Mouse (Mus musculus) adrenal gland, adult 8-10 months (tissue): ENCODE measurements around the gene Tmem88b. TPM values are rescaled to one million over a fixed set of nuclear protein-coding genes. Genes with fewer than 3 reads are reported as not detected.
"Not testable (repeated sequence)": the region's sequence is repeated elsewhere in the genome, so short reads cannot be mapped to it uniquely, and the experiment has no call there.

ENCODE experiments used
- DNase-seq: peaks from one replicate; pipeline ENCODE4 v3.0.0; 2022
- total RNA-seq, 4 experiments: library from RNA; stranded (reverse); gene quantifications; 2 replicates each; pipeline ENCODE4 v1.2.4; 2022

The Tmem88b gene
- total RNA-seq, result 1 to 10 TPM in 1 of 4 experiments, under 1 TPM in 3; 0.17 to 1.0 (median 0.62) TPM

GRCm38 (mm10) chr4:155785819-155786218 is at the start of gene Tmem88b:
Gene Tmem88b (minus strand): TSS chr4:155785874.
- DNase-seq, result no peak

DNA sequence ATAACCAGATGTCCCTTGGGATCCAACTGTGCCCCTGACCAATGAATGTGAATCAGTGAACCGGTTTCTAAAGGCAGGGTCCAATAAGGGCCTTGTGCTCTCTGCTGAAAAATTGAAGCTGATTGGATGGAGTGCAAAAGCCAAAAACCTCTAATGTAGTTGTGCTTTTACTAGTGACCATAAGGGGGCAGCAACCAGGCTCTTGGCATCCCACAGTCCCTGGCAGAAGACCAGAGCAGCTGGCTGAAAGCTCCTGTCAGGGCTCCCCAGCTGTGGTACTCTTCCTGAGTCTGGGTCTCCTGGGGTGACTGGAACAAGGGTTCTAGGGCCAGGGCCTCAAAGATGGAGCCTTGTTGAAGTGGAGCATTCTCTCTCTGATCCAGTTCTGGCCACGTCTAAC is 48.2 kb upstream of the Tmem88b start:
- DNase-seq, result peak; percentile 72

DNA sequence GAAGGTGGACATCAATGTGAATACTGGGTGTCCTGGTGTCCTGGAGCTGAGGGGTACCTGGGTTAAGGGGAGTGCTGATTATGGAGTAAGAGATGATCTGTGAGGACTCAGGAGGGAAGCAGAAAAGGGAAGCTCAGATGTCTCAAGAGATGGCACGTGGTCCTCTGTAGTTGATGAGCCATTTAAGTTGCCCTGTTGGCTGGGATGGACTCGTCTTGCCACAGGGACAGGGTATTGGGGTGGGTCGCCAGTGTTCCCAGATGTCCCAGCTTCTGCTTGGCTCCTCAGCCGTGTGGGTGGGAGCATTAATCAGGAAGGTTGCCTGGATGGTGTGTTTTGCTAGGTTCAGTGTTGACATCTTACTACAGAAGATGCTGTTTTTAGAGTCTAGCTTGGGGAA is 47.6 kb upstream of the Tmem88b start:
- DNase-seq, result no peak

DNA sequence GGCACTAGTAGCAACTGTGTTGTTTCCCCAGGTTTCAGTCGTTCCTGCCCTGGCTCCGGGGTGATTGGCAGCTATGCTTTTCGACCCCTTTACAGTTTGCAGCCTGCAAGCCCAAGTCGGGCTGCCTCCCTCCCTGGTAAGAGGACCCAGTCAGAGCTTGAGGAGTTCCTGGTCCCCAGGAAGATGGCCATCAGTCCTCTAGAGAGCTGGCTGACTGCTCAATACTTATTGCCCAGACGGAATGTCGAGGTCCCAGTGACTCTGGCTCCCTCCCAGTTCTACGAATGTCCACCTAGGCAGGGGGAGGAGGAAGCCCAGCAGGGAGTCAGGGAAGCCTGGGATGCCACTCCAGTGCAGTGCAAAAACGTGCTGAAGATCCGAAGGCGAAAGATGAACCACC is 46.6 kb upstream of the Tmem88b start:
- DNase-seq, result no peak

DNA sequence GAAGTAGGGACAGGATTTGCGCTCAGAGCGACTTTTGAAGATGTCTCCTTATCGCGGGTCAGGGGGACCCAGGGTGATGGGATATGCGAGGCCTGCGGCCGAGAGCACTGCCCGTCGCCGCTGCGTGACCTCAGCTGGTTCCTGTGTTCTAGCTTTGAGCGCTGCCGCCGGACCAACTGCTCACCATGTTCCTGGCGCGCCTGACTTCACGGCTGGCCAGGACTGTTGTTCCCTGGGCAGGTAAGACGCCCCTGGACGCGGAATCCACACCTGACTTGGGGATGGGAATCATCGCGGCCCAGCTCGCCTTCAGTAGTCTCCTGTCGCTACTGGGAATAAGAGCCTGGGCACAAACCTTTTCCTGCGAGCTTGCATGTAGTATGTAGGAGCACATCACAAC is 46.2 kb upstream of the Tmem88b start:
- DNase-seq, result no peak

- peak; percentile 92 for DNase-seq
Observed at GRCm38 (mm10) chr4:155831205-155831766, 45.6 kb upstream of the Tmem88b start, which contains the start of gene Aurkaip1. Gene Aurkaip1 (plus strand): TSS chr4:155831272.

GRCm38 (mm10) chr4:155830596-155830995 is 44.9 kb upstream of the Tmem88b start:
- DNase-seq, result no peak

GRCm38 (mm10) chr4:155829866-155830265 is 44.2 kb upstream of the Tmem88b start:
- DNase-seq, result no peak

DNA sequence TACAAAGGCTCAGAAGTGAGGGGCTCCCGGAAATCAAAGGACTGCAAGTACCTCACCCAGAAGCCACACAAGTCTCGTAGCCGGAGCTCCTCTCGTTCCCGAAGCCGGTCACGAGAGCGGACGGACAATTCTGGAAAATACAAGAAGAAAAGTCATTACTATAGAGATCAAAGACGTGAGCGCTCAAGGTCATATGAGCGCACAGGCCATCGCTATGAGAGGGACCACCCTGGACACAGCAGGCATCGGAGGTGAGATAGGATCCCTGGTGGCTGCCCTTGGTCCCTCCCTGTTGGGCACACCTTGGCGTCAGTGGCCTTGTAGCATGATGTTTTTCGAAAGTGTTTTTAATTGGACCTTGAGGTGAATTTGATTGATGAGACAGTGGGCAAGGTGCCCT is 37.8 kb upstream of the Tmem88b start:
- peak; percentile 42 for DNase-seq

GRCm38 (mm10) chr4:155821025-155821424 is 35.4 kb upstream of the Tmem88b start:
- DNase-seq, result no peak

DNA sequence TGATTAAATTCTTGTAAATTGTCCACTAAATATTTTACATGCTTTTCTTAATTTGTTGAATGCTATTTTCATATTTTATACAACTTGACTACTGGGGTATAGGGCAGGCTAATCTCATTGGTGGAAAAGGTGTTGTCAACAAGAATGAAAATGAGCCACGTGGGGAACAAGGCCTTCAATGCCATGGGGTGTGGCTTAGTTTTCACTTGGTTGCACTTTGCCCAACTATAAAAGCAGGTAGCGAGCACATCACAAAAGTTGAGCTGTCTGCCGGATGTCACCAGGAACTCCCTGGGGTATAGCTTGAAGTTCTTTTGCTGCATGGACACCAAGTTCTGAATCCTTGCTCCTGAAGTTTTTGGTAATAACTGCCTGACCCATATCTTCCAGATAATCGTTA is 31.9 kb upstream of the Tmem88b start:
- DNase-seq, result no peak

DNA sequence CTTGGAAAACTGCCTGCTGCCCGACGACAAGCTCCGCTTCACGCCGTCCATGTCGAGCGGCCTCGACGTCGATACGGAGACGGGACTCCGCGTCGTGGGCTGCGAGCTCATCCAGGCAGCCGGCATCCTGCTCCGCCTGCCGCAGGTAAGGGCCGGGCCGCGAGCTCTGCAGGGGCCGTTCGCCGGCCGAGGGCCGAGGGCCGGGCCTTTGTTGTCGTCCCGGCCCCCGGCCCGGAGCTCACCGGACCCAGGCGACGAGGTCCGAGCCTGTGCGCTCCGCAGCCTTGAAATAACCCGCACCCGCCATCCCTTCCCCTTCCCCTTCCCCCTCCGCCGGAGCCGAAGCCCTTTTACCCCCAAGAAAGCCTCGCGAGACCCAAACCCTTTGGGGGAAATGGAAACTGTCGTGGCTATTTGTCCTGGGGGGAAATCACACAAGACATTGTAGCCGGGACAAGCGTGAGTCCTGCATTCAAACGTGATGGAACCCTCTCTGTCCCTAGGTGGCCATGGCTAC is 27.0 kb upstream of the Tmem88b start:
- peak; percentile 36 for DNase-seq

DNA sequence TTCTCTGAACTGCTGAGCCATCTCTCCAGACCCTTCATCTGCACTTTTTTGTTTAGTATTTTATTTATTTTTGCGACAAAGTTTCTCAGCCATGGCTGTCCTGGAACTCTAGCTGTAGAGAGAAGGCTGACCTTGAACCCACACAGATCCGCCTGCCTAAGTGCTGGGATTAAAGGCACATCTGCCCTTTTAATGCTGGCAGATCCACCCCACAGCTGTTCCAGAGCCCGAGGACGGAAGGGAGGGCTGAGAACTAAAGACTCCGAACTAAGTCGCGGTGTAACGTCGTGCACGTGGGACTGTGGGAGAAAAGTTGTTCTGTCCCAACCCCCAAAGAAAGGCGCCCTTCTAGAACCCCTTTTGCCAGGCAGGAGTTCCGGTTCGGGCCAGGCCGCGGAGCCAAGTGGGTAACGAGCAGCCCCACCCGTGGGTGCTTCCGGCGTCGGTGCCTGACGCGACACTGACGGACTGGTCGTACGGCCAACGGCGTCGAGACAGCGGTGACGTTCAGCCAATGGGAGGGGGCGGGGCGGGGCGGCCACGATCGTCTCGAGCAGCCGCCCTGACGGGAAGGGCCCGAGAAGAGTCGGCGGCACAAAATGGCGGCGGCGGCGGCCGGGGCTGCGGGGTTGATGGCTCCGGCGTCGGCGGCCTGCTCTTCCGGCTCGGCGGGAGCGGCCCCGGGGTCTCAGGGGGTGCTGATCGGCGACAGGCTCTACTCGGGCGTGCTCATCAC is 26.4 kb upstream of the Tmem88b start, which contains the start of gene Ccnl2:
Gene Ccnl2, plus strand, starts transcription at position 561 of the 736 bp plus-strand sequence.
- peak; percentile 94 for DNase-seq

DNA sequence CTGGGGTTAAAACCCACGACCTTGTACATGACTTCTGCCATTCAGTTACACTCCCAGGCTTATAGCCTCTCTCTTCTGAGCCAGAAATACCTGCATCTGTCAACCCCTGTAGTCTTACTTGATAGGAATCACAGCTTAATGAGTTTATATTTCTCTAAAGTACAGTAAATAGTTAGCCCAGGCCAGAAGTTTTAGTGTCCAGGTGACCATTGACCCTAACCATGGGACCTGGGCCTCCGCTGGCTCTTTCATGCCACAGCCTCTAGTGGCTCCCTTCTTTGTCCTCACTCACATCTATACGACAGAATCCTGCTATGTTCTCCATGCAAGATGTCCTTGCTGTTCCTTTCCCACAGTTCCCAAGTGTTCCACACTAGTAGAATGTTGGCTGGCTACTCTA is 22.2 kb upstream of the Tmem88b start:
- DNase-seq, result no peak

GRCm38 (mm10) chr4:155803340-155804041 is 17.8 kb upstream of the Tmem88b start:
- peak; percentile 92 for DNase-seq

- no peak for DNase-seq
Observed at GRCm38 (mm10) chr4:155802741-155803339, 17.2 kb upstream of the Tmem88b start, which contains the start of gene Mrpl20. Gene Mrpl20 (plus strand): TSS chr4:155802878.

DNA sequence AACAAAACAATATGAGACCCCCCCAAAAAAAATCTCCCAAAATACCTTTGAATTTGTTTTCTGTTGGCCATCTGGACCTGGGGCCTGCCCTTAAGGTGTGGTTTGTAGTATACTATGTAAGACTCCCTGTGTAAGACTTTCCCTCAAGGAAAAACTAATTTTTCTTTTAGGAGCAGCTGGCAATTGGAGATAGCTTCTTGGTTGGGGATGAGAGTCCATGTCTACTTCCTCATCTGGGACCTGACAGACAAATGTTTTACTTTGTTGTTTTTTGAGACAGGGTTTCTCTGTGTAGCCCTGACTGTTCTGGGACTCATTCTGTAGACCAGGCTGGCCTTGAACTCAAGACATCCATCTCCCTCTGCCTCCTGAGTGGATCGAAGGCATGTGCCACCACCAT is 16.4 kb upstream of the Tmem88b start:
- DNase-seq, result no peak

GRCm38 (mm10) chr4:155793730-155794129 is 8.1 kb upstream of the Tmem88b start:
- DNase-seq, result no peak

DNA sequence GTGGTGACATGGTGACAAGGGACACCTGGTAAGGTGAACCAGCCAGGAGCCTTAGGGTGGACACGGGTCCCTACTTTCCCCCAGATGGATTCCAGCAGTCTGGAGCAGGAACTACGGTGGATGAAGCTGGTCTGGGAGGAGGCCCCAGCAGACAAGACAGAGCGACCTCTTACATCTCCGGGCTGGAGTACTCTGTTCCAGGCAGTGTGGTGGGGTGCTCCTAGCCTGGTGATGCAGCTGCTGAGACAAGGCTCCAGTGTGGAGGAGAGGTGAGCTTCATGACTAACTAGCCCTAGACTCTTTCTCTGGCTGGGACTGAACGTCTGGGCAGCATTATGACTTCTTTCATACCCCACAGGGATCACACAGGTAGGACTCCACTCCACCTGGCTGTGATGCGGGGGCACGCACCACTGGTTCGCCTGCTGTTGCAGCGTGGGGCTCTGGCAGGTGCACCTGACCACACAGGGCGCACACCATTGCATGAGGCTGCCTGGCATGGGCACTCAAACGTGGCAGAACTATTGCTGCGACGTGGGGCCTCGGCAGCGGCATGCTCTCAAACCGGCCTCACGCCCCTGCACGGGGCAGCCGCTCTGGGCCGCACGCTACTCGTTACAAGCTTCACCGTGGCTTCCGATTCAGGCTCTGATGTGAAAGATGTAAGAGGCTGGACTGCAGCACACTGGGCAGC is 5.7 kb upstream of the Tmem88b start:
- DNase-seq, result no peak

DNA sequence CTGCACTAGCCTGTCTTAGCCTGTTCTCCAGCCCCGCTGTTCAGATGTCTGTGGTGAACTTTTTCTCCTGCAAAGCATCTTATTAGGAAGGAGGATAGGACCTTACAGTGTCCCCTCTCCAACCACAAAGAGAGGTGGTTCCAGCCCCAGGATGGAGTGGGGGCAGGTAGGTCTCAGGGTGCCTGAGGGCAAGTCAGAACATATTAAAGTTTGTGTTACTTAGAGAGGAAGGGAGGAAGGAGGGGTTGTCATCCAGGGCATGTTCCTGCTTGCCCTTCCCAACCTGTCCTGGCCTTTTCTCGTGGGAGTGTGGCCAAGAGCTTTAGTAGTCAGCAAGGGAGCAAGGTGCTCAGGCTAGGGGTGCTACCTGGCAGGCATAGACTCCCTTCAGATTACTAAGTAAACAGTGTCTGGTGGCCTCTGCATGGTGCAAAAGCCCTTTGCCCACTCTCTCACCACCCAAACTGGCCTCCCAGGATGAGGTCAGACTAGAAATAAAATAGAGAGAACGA is 5.0 kb upstream of the Tmem88b start:
- DNase-seq, result no peak

DNA sequence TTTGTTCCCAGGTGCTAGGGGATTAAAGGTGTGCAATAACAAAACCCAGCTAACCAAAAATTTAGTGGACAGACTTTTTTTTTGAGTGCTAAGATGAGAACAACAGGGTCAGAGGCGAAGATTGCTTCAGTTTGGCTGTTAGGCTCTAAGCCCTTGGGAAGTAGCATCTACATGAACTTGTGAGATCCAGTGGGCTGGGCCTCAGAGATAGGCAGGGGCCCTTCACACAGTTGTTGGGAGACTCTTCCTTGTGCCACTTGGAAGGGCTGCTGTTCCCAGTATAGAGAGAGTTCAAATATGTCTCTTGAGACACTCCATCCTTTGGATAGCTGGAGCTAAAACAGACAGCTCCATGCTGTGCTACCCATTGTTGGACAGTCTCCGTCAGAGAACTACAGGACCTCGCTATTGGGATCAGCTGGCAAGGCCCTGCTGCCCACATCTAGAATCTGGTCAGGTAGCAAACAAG is 4.4 kb upstream of the Tmem88b start, which contains the start of gene Ankrd65:
Gene Ankrd65, plus strand, starts transcription at position 419 of the 469 bp plus-strand sequence.
- DNase-seq, result no peak

DNA sequence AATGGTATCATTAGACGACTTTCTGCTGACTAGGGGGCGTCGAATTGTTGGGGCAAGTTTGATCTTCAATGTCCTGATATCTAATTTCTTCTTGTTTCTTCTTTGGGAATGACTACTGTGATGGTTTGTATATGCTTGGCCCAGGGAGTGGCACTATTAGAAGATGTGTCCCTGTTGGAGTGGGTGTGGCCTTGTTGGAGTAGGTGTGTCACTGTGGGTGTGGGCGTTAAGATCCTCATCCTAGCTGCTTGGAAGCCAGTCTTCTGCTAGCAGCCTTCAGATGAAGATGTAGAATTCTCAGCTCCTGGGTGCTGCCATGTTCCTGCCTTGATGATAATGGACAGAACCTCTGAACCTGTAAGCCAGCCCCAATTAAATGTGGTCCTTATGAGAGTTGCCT is 3.2 kb upstream of the Tmem88b start:
- DNase-seq, result not testable (repeated sequence)
